Mouse (Mus musculus) limb, embryonic 11.5 days (tissue): ENCODE measurements around the gene Ubr4. TPM values are rescaled to one million over a fixed set of nuclear protein-coding genes. Genes with fewer than 3 reads are reported as not detected.

ENCODE experiments used
- ATAC-seq: fragments of 200-750 bp; cut with Nextera tagmentation; 2 replicates; pipeline ENCODE4 v1.8.0; 2017; ENCODE audit warnings: low read depth; ENCODE audit not compliant: insufficient number of reproducible peaks, low FRiP score, low TSS enrichment
- DNase-seq: peaks from one replicate; pipeline ENCODE4 v3.0.0-alpha.2; 2015; ENCODE audit warnings: low spot score
- H3K27ac ChIP-seq: fragments of 300-500 bp; sonication (generic); replicated peaks from 2 replicates; pipeline ENCODE4 v1.5.1; 2014; ENCODE audit warnings: low read depth, mild to moderate bottlenecking, low read length
- H3K27me3 ChIP-seq: fragments of 300-500 bp; sonication (generic); 2 replicates; pipeline ENCODE4 v1.6.1; 2014; ENCODE audit warnings: mild to moderate bottlenecking, low read length, mixed read lengths; ENCODE audit not compliant: control insufficient read depth, insufficient read depth
- H3K36me3 ChIP-seq: fragments of 300-500 bp; sonication (generic); 2 replicates; pipeline ENCODE4 v1.6.1; 2014; ENCODE audit warnings: mild to moderate bottlenecking, low read length, moderate library complexity, mixed read lengths; ENCODE audit not compliant: control insufficient read depth, insufficient read depth
- H3K4me1 ChIP-seq: fragments of 300-500 bp; sonication (generic); 2 replicates; pipeline ENCODE4 v1.6.1; 2014; ENCODE audit warnings: low read length, mixed read lengths; ENCODE audit not compliant: control insufficient read depth, insufficient read depth
- H3K4me2 ChIP-seq: fragments of 300-500 bp; sonication (generic); 2 replicates; pipeline ENCODE4 v1.6.1; 2014; ENCODE audit warnings: low read depth, mild to moderate bottlenecking, moderate library complexity; ENCODE audit not compliant: severe bottlenecking
- H3K4me3 ChIP-seq: fragments of 300-500 bp; sonication (generic); 2 replicates; pipeline ENCODE4 v1.5.1; 2014; ENCODE audit warnings: low read depth, low read length
- H3K9ac ChIP-seq: fragments of 300-500 bp; sonication (generic); 2 replicates; pipeline ENCODE4 v1.6.1; 2014; ENCODE audit warnings: mild to moderate bottlenecking, low read length
- H3K9me3 ChIP-seq: fragments of 300-500 bp; sonication (generic); 2 replicates; pipeline ENCODE4 v1.6.1; 2016; ENCODE audit warnings: low read length; ENCODE audit not compliant: control insufficient read depth
- WGBS: fragments of 180-500 bp; shearing (Covaris S2); extraction: QIAGEN DNeasy Blood & Tissue Kit; methylation state at CpG from one replicate; pipeline ENCODE4 v1.1.7; 2014; 5-methylcytosine and 5-hydroxymethylcytosine counted together
- polyA plus RNA-seq: library from polyadenylated mRNA; unstranded; fragments of >200 nt; fragmentation: Nextera tagmentation; extraction: Ambion mirVana; gene quantifications from 2 replicates; pipeline ENCODE4 v1.2.1, GENCODE M21; 2014

Ubr4 gene
- polyA plus RNA-seq, 1 experiment from 2014 or later, result 87.0 TPM

DNA sequence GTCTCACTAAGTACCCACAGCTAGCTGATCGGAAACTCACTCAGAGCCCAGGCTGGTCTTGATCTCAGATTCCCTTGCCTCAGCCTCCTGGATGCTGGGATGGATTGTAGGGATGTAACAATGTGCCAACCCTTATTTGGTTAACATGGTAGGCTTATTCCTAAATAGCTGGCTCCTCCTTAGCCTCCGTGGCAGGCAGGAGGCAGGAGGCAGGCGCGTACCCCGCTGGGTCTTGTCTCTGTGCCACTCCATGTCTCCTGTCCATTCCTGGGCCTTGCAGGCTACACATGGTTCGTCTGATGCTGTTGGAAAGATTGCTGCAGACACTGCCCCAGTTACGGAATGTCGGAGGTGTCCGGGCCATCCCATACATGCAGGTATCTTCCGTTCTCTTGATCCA is 91.9 kb downstream of the Ubr4 start:
- no peak for DNase-seq
- Histone ChIP-seq H3K27ac (no peak overlapping the region), H3K4me3 (no peak overlapping the region), H3K9ac (no peak overlapping the region), H3K36me3 (peaks cover 54% of the 10 kb centered on the region), H3K4me1 (no peaks in the 10 kb centered on the region), H3K27me3 (no peaks in the 10 kb centered on the region), H3K9me3 (no peaks in the 10 kb centered on the region), H3K4me2 (no peak overlapping the region)
- 93% methylated on average over 10 of the region's 10 CpGs for WGBS
- ATAC-seq, result no peak

DNA sequence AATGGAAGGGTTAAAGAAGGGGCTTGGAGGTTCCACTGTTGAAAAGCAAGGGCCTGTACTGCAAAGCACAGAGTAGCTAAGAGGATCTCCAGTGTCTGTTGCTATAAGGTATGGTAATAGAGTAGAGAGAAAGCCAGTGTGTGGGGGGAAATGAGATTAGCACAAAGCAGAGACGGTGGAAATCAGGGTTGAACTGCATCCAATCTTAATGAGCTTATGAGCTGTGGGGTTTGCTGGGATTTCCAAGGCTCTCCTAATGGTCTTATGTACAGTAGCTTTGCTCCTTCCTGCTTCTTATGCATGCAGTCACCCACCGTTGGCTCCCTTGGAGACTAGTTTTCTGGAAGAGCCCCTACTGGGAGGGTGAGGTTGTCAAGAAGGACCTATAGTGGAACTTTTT is 93.8 kb downstream of the Ubr4 start:
- H3K27me3 ChIP-seq, result no peaks in the 10 kb centered on the region
- peaks cover 52% of the 10 kb centered on the region for H3K36me3 ChIP-seq
- H3K9me3 ChIP-seq, result no peaks in the 10 kb centered on the region
- no peak overlapping the region for H3K4me2 ChIP-seq
- no peak overlapping the region for H3K9ac ChIP-seq
- no peaks in the 10 kb centered on the region for H3K4me1 ChIP-seq
- no peak overlapping the region for H3K27ac ChIP-seq
- WGBS, result 86% methylated on average over 2 of the region's 2 CpGs
- no peak overlapping the region for H3K4me3 ChIP-seq
- ATAC-seq, result no peak
- no peak for DNase-seq

DNA sequence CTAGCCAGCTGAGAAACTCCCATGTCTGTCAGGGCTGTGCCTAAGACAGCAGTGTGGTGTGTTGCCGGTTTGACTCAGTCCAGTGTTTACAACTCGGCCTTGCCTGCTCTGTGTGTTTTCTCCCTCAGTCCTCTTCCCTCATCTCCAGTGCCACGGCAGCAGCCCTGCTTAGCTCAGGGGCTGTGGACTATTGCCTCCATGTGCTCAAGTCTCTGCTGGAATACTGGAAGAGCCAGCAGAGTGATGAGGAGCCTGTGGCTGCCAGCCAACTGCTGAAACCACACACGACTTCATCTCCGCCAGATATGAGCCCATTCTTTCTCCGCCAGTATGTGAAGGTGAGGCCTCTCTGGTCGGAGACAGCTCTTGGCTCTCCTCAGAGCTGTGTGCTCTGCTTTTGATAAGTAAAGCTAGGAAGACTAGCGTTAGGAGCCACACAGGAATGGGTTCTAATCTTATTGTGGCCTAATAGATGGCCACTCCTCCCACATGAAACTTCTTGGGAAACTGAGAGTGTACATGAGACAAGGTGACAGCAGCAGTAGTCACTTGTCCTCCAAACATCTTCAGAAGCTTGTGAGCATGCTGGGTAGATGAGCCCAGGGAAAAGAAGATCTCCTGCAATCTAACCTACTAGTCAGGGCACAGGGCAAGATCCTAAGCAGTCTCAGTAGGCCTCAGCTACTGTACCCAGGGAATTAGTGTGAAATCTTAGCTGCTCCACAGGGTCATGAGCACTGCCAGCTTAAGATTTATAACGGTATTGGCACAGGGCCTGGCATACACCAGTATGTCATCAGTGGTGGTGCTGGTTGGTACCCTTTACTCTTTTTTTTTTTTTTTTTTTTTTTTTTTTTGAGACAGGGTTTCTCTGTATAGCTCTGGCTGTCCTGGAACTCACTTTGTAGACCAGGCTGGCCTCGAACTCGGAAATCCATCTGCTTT is 94.6 kb downstream of the Ubr4 start:
- no peak for ATAC-seq
- no peak overlapping the region for H3K4me2 ChIP-seq
- DNase-seq, result no peak
- H3K27ac ChIP-seq, result no peak overlapping the region
- no peaks in the 10 kb centered on the region for H3K4me1 ChIP-seq
- 94% methylated on average over 11 of the region's 11 CpGs for WGBS
- H3K9me3 ChIP-seq, result no peaks in the 10 kb centered on the region
- H3K36me3 ChIP-seq, result peaks cover 53% of the 10 kb centered on the region
- H3K27me3 ChIP-seq, result no peaks in the 10 kb centered on the region
- no peak overlapping the region for H3K4me3 ChIP-seq
- H3K9ac ChIP-seq, result no peak overlapping the region

DNA sequence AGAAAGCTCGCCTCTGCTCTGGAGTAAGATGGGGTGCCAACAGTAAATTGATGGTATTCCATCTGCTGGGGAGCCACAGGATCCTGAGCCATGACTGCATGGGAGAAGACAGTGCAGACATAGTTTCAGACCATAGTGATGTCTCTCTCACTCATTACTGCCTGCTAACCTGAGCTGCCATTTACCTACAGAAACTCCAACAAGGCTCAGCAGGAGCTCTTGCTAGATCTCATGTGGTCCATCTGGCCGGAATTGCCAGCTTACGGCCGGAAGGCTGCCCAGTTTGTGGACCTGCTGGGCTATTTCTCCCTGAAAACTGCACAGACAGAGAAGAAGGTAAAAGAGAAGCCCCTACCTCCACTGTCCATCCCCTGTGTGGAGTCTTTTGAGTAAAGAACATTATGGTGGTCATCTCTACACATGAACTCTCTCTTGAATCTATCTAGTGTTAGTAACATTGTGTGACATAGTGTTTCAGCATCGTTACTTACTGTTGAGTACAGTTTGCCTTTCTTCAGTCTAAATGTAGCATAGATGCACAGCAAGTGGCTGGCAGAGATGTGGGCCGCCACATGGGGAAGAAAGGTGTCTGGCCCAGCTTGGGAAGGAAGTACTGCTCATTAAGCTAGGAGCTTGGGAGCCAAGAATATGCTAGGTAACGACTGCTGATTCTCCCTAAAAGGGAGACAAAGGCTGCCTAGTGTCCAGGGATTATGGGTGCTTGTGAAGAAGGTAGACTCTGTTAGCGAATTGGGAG is 100.7 kb downstream of the Ubr4 start:
- Histone ChIP-seq H3K4me1 (no peaks in the 10 kb centered on the region), H3K9ac (no peak overlapping the region), H3K9me3 (no peaks in the 10 kb centered on the region), H3K4me2 (no peak overlapping the region), H3K27me3 (no peaks in the 10 kb centered on the region), H3K27ac (no peak overlapping the region), H3K36me3 (peaks cover 63% of the 10 kb centered on the region), H3K4me3 (no peak overlapping the region)
- ATAC-seq (no peak), DNase-seq (no peak)
- 92% methylated on average over 8 of the region's 8 CpGs for WGBS

DNA sequence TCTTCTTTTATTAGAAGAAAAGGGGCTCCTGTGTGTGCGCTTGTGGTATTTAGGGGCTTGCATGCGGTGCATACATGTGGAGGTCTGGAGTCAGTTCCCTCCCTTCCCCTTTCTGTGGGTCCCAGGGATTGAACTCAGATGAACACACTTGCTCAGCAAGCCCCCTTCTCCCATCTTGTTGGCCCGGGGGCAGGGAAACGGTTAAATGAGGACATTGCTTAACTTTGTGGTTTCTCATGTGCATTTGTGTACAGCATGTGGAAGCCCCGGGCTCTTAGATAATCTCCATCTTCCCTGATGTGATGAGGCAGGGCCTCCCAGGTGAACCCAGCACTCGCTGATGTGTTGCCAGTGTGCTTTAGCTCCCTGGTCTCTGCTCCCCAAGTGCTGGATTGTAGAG is 101.9 kb downstream of the Ubr4 start:
- Histone ChIP-seq H3K9ac (no peak overlapping the region), H3K4me3 (no peak overlapping the region), H3K4me1 (no peaks in the 10 kb centered on the region), H3K36me3 (peaks cover 62% of the 10 kb centered on the region), H3K9me3 (no peaks in the 10 kb centered on the region), H3K4me2 (no peak overlapping the region), H3K27ac (no peak overlapping the region), H3K27me3 (no peaks in the 10 kb centered on the region)
- WGBS, result 93% methylated on average over 6 of the region's 6 CpGs
- DNase-seq (no peak), ATAC-seq (no peak)

DNA sequence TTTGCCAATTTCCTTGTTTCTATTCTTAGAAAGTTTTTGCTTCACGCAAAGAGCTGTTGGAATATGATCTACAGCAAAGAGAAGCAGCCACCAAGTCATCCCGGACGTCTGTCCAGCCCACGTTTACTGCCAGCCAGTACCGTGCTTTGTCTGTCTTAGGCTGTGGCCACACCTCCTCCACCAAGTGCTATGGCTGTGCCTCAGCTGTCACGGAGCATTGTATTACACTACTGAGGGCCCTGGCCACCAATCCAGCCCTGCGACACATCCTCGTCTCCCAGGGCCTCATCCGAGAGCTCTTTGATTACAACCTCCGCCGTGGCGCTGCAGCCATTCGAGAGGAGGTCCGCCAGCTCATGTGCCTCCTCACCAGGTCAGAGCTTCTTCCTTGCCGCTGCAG is 107.6 kb downstream of the Ubr4 start:
- H3K27ac ChIP-seq, result no peak overlapping the region
- ATAC-seq (no peak), DNase-seq (no peak)
- 87% methylated on average over 15 of the region's 15 CpGs for WGBS
- H3K36me3 ChIP-seq, result peaks cover 52% of the 10 kb centered on the region
- no peaks in the 10 kb centered on the region for H3K9me3 ChIP-seq
- no peaks in the 10 kb centered on the region for H3K4me1 ChIP-seq
- no peak overlapping the region for H3K9ac ChIP-seq
- H3K4me3 ChIP-seq, result no peak overlapping the region
- H3K4me2 ChIP-seq, result no peak overlapping the region
- H3K27me3 ChIP-seq, result no peaks in the 10 kb centered on the region

DNA sequence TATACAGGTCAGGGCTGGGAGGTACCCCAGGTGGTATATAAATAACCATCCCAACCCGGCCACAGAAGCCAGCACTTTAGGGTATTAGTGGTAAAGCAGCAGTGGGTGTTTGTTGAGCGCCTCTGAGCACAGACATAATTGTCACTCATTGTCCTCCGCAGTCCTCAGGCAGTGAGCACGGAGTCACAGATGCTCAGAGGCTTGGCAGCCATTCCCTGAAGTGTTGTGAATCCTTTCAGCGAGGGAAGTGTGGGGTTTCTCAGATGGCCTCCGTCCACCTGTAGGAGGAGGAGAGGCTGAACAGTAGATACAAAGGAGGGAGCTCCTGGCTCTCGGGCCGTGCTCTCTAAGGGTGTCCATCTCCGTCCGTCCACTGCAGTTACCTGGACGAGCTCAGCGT is 111.8 kb downstream of the Ubr4 start:
- no peak overlapping the region for H3K9ac ChIP-seq
- no peak for DNase-seq
- H3K4me2 ChIP-seq, result no peak overlapping the region
- no peaks in the 10 kb centered on the region for H3K9me3 ChIP-seq
- WGBS, result 94% methylated on average over 12 of the region's 12 CpGs
- H3K4me1 ChIP-seq, result no peaks in the 10 kb centered on the region
- H3K27me3 ChIP-seq, result no peaks in the 10 kb centered on the region
- peaks cover 48% of the 10 kb centered on the region for H3K36me3 ChIP-seq
- H3K4me3 ChIP-seq, result no peak overlapping the region
- no peak for ATAC-seq
- H3K27ac ChIP-seq, result no peak overlapping the region

DNA sequence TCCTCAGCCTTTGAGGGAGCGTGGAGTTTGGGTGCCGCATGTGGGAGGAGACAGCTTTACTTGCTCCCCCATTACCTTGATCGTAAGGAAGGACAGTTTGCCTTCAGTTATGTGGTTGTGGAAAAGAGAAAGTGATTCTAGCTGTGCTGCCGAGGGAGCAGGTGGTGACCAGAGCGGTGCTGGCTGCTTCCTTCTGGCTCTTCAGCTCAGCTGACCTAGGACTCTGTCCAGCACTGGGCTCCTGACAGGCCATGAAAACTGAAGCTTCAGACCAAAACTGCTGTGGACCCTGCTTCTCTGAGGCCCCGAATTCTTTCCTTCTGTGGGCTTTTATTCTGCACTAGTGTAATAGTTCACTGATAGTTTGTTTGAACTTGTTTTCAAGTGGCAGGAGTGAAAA is 114.1 kb downstream of the Ubr4 start:
- no peak overlapping the region for H3K9ac ChIP-seq
- peaks cover 45% of the 10 kb centered on the region for H3K36me3 ChIP-seq
- no peak overlapping the region for H3K4me3 ChIP-seq
- no peak overlapping the region for H3K27ac ChIP-seq
- no peaks in the 10 kb centered on the region for H3K27me3 ChIP-seq
- ATAC-seq (no peak), DNase-seq (no peak)
- no peaks in the 10 kb centered on the region for H3K4me1 ChIP-seq
- H3K4me2 ChIP-seq, result no peak overlapping the region
- WGBS, result 88% methylated on average over 6 of the region's 6 CpGs
- no peaks in the 10 kb centered on the region for H3K9me3 ChIP-seq
